Mouse (Mus musculus) myocyte (in vitro differentiated cells): Measurements from ENCODE around the gene Cpne5. TPM values are rescaled to one million over a fixed set of nuclear protein-coding genes. Genes with fewer than 3 reads are reported as not detected.

ENCODE experiments used
- H3K27me3 ChIP-seq: one replicate; pipeline ENCODE4 v1.6.1; 2011; ENCODE audit not compliant: control insufficient read depth, insufficient read depth, insufficient read length
- H3K36me3 ChIP-seq: one replicate; pipeline ENCODE4 v1.6.1; 2011; ENCODE audit not compliant: control insufficient read depth, insufficient read depth
- H3K4me2 ChIP-seq: one replicate; pipeline ENCODE4 v1.6.1; 2011; ENCODE audit warnings: low read depth, control low read depth
- H3K4me3 ChIP-seq: one replicate; pipeline ENCODE4 v1.5.1; 2011; ENCODE audit warnings: mild to moderate bottlenecking, control low read depth, moderate library complexity
- H3K79me2 ChIP-seq: one replicate; pipeline ENCODE4 v1.6.1; 2011; ENCODE audit not compliant: control insufficient read depth, insufficient read depth
- H3ac ChIP-seq: one replicate; pipeline ENCODE4 v1.6.1; 2011; ENCODE audit not compliant: control insufficient read depth, insufficient read length
- CEBPB ChIP-seq: IDR thresholded peaks from 2 replicates; pipeline ENCODE4 v1.6.1; 2011; ENCODE audit warnings: mild to moderate bottlenecking, moderate library complexity; ENCODE audit not compliant: poor library complexity, insufficient read depth, severe bottlenecking
- E2F4 ChIP-seq: IDR thresholded peaks from one replicate; pipeline ENCODE4 v1.6.1; 2011; ENCODE audit warnings: mild to moderate bottlenecking, control low read depth, moderate library complexity; ENCODE audit not compliant: insufficient read depth
- MAX ChIP-seq: IDR thresholded peaks from one replicate; pipeline ENCODE4 v1.6.1; 2011; ENCODE audit warnings: low read depth, mild to moderate bottlenecking, control low read depth
- MYOD1 ChIP-seq, 3 experiments: IDR thresholded peaks; one replicate each; pipeline ENCODE4 v1.6.1; 2011; ENCODE audit warnings: control low read depth in 2 of 3, low read depth in 2 of 3, mild to moderate bottlenecking in 2 of 3, moderate library complexity in 1 of 3; ENCODE audit not compliant: insufficient read length in 2 of 3, control insufficient read depth in 1 of 3
- MYOG ChIP-seq, 3 experiments: IDR thresholded peaks; one replicate each; pipeline ENCODE4 v1.6.1; 2011; ENCODE audit warnings: control low read depth in 2 of 3, low read depth in 2 of 3, mild to moderate bottlenecking in 2 of 3; ENCODE audit not compliant: insufficient read length in 2 of 3, control insufficient read depth in 1 of 3, insufficient read depth in 1 of 3
- POLR2A ChIP-seq: IDR thresholded peaks from one replicate; pipeline ENCODE4 v1.6.1; 2011; ENCODE audit warnings: low read depth, mild to moderate bottlenecking, control low read depth, moderate library complexity; ENCODE audit not compliant: insufficient read length
- POLR2AphosphoS2 ChIP-seq: IDR thresholded peaks from one replicate; pipeline ENCODE4 v1.6.1; 2011; ENCODE audit warnings: low read depth, control low read depth; ENCODE audit not compliant: insufficient read length
- REST ChIP-seq: IDR thresholded peaks from one replicate; pipeline ENCODE4 v1.6.1; 2011; ENCODE audit warnings: mild to moderate bottlenecking, control low read depth, moderate library complexity; ENCODE audit not compliant: insufficient read depth, insufficient read length
- SRF ChIP-seq: IDR thresholded peaks from one replicate; pipeline ENCODE4 v1.6.1; 2011; ENCODE audit warnings: low read depth; ENCODE audit not compliant: control insufficient read depth, insufficient read length
- TCF12 ChIP-seq: IDR thresholded peaks from one replicate; pipeline ENCODE4 v1.6.1; 2011; ENCODE audit warnings: mild to moderate bottlenecking, control low read depth; ENCODE audit not compliant: poor library complexity, insufficient read depth, severe bottlenecking
- TCF3 ChIP-seq: IDR thresholded peaks from one replicate; pipeline ENCODE4 v1.6.1; 2011; ENCODE audit warnings: low read depth, control low read depth; ENCODE audit not compliant: insufficient read length
- USF1 ChIP-seq: IDR thresholded peaks from one replicate; pipeline ENCODE4 v1.6.1; 2011; ENCODE audit warnings: low read depth, mild to moderate bottlenecking, control low read depth, moderate library complexity
- polyA plus RNA-seq: library from polyadenylated mRNA; unstranded; fragments of >200 nt; fragmentation: generic; extraction: Trizol; gene quantifications from one replicate; pipeline ENCODE4 v1.2.1, GENCODE M21; 2012; ENCODE audit warnings: missing spikeins

Gene Cpne5
- polyA plus RNA-seq, 1 experiment: 0.56 TPM

GRCm38 (mm10) chr17:29152547-29152946 lies 85.4 kb downstream of the Cpne5 start:
- no peak overlapping the region for H3K4me2 ChIP-seq
- H3K36me3 ChIP-seq: no peaks in the 10 kb centered on the region
- H3ac ChIP-seq: no peak overlapping the region
- TF ChIP-seq MYOD1 (IDR thresholded peaks at IDR 0.05; ENCODE audit: control insufficient read depth in 1 of 3, insufficient read length in 2 of 3, low read depth in 2 of 3): peak; percentile 40 to 98 (median 77)
- peak; percentile 73 to 97 (median 77) for TF ChIP-seq MYOG (IDR thresholded peaks at IDR 0.05; ENCODE audit: control insufficient read depth in 1 of 3, insufficient read depth in 1 of 3, insufficient read length in 2 of 3, low read depth in 2 of 3)
- peak; percentile 83 for TF ChIP-seq TCF3
- no peak for TF ChIP-seq CEBPB
- TF ChIP-seq POLR2A: no peak
- TF ChIP-seq USF1: no peak
- peak; percentile 37 for TF ChIP-seq TCF12
- no peak overlapping the region for H3K4me3 ChIP-seq
- no peaks in the 10 kb centered on the region for H3K79me2 ChIP-seq
- no peaks in the 10 kb centered on the region for H3K27me3 ChIP-seq

GRCm38 (mm10) chr17:29149766-29150165 lies 88.2 kb downstream of the Cpne5 start:
- Histone ChIP-seq H3K36me3 (no peaks in the 10 kb centered on the region), H3ac (no peak overlapping the region), H3K79me2 (no peaks in the 10 kb centered on the region), H3K4me2 (no peak overlapping the region), H3K4me3 (no peak overlapping the region), H3K27me3 (no peaks in the 10 kb centered on the region)
- TF ChIP-seq CEBPB: no peak
- TF ChIP-seq TCF3: no peak
- no peak for TF ChIP-seq SRF
- TF ChIP-seq REST: no peak
- TF ChIP-seq MYOG (IDR thresholded peaks at IDR 0.05; ENCODE audit: control insufficient read depth in 1 of 3, insufficient read depth in 1 of 3, insufficient read length in 2 of 3, low read depth in 2 of 3): no peak
- TF ChIP-seq USF1: no peak
- TF ChIP-seq E2F4: no peak
- TF ChIP-seq POLR2A: no peak
- TF ChIP-seq MAX: no peak
- no peak for TF ChIP-seq MYOD1 (IDR thresholded peaks at IDR 0.05; ENCODE audit: control insufficient read depth in 1 of 3, insufficient read length in 2 of 3, low read depth in 2 of 3)
- TF ChIP-seq POLR2AphosphoS2: no peak
- no peak for TF ChIP-seq TCF12

GRCm38 (mm10) chr17:29147773-29148172 lies 90.2 kb downstream of the Cpne5 start:
- Histone ChIP-seq H3K4me3 (no peak overlapping the region), H3K27me3 (no peaks in the 10 kb centered on the region), H3ac (no peak overlapping the region), H3K36me3 (no peaks in the 10 kb centered on the region), H3K4me2 (no peak overlapping the region), H3K79me2 (no peaks in the 10 kb centered on the region)
- TF ChIP-seq USF1 (no peak), CEBPB (no peak), E2F4 (no peak), MAX (no peak), MYOG (IDR thresholded peaks at IDR 0.05; ENCODE audit: control insufficient read depth in 1 of 3, insufficient read depth in 1 of 3, insufficient read length in 2 of 3, low read depth in 2 of 3) (no peak), POLR2A (no peak), TCF3 (no peak), TCF12 (no peak), MYOD1 (IDR thresholded peaks at IDR 0.05; ENCODE audit: control insufficient read depth in 1 of 3, insufficient read length in 2 of 3, low read depth in 2 of 3) (no peak), POLR2AphosphoS2 (no peak), SRF (no peak), REST (no peak)

GRCm38 (mm10) chr17:29147273-29147672 lies 90.7 kb downstream of the Cpne5 start:
- Histone ChIP-seq H3K79me2 (no peaks in the 10 kb centered on the region), H3K27me3 (no peaks in the 10 kb centered on the region), H3K36me3 (no peaks in the 10 kb centered on the region), H3K4me2 (no peak overlapping the region), H3K4me3 (no peak overlapping the region), H3ac (no peak overlapping the region)
- TF ChIP-seq REST (no peak), MYOG (IDR thresholded peaks at IDR 0.05; ENCODE audit: control insufficient read depth in 1 of 3, insufficient read depth in 1 of 3, insufficient read length in 2 of 3, low read depth in 2 of 3) (no peak), TCF3 (no peak), SRF (no peak), USF1 (no peak), MAX (no peak), POLR2A (no peak), MYOD1 (IDR thresholded peaks at IDR 0.05; ENCODE audit: control insufficient read depth in 1 of 3, insufficient read length in 2 of 3, low read depth in 2 of 3) (no peak), TCF12 (no peak), POLR2AphosphoS2 (no peak), E2F4 (no peak), CEBPB (no peak)
